Mouse (Mus musculus) lung, postnatal 0 days (tissue): Measurements from ENCODE around the gene E030018B13Rik.

ENCODE experiments used
- CTCF ChIP-seq: IDR thresholded peaks from 2 replicates; pipeline ENCODE4 v1.5.1; 2016; ENCODE audit warnings: antibody characterized with exemption, mild to moderate bottlenecking
- EP300 ChIP-seq: IDR thresholded peaks from 2 replicates; pipeline ENCODE4 v1.6.1; 2016; ENCODE audit warnings: antibody characterized with exemption, mild to moderate bottlenecking, control low read depth

DNA sequence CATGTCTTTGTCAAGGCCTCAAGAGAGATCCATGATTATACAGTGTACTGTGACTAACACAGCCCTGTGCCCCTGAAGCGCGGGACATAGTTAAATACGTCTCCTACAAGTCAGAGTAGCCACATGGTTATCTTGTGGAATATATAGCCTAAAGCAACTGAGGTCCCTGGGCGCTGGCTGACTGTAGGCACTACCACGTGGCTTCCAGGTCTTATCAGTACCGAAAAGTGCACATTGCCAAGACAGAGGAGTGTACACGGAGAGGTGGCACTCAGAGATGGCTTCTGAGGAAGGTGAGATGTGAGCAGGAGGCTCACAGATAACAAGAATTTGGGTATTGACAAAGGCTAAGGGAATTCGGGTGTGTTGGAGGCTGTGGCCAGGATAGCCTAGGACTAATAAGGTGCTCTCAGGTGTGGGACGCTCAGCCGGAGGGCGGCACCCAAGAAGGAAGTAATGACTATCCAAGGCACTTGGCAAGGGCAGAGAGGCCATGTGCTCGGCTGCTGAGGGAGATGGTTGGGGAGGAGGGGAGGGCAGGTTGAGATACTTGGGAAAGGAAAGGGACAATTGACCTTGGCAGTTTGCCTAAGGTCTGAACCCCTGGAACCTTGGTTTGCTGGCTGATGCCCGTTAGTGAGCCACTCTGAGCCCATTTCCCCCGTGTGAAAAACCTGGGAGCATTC lies 39.6 kb downstream of the E030018B13Rik start:
- TF ChIP-seq CTCF (no peak), EP300 (no peak)
